Mouse (Mus musculus): Measurements from ENCODE around the gene Psg22.

- no peak for TF ChIP-seq POLR2A (IDR thresholded peaks at IDR 0.05; ENCODE audit: extremely low read depth, insufficient read depth, low read length)
- TF ChIP-seq CTCF (IDR thresholded peaks at IDR 0.05; ENCODE audit: extremely low read depth, insufficient read depth, low read length) = no peak
Observed at GRCm38 (mm10) chr7:18734451-18734850, 16.6 kb downstream of the Psg22 start.

Measured in cortical plate, adult 2 months (tissue).